Mouse (Mus musculus) brain, embryonic 14.5 days (tissue): ENCODE results near the gene Zfp446.

Source experiments
- CTCF ChIP-seq: fragments of 200-500 bp; IDR thresholded peaks from 2 replicates; pipeline ENCODE4 v1.5.1; 2012; ENCODE audit warnings: inconsistent platforms, mild to moderate bottlenecking, moderate library complexity, borderline replicate concordance; ENCODE audit not compliant: insufficient read depth, insufficient read length; ENCODE audit errors: extremely low read depth
- POLR2A ChIP-seq: fragments of 200-500 bp; IDR thresholded peaks from 2 replicates; pipeline ENCODE4 v1.6.1; 2012; ENCODE audit warnings: mild to moderate bottlenecking, inconsistent platforms, borderline replicate concordance; ENCODE audit not compliant: poor library complexity, insufficient read depth, insufficient read length, severe bottlenecking; ENCODE audit errors: extremely low read depth

DNA sequence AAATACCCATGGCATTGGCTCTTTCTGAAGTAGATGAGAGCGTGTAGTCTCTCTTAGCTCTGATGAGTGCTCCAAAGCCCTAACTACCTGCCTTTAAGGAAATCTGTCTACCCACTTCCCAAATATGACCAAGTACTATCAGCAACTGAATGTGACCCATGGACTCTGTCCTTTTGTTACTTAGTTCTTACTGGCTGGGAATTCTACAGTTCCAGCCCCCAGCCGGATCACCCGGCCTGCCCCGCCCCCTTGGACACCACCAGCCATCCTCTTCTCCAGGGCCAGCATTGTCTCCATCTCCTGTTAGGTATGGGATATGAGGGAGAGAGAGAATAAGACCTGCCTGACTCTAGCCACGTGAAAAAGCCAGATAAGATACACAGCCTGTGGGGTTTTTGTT is 20.4 kb downstream of the Zfp446 start, which contains the start of gene Slc27a5:
- no peak for TF ChIP-seq CTCF
- no peak for TF ChIP-seq POLR2A
